Mouse (Mus musculus) MEL (cell line): ENCODE results near the gene Drosha. TPM values are rescaled to one million over a fixed set of nuclear protein-coding genes. Genes with fewer than 3 reads are reported as not detected.

Experiments
- DNase-seq: peaks from one replicate; pipeline ENCODE4 v3.0.0; 2011; ENCODE audit warnings: low read depth, low spot score
- H3K27ac ChIP-seq: 2 replicates; pipeline ENCODE4 v1.5.1; 2012; ENCODE audit warnings: low read depth, mild to moderate bottlenecking, control low read depth, low read length, moderate library complexity; ENCODE audit not compliant: control insufficient read depth
- H3K27me3 ChIP-seq, 2 experiments: fragments of 150-350 bp in 1 of 2; sonication (generic) in 1 of 2; 2 replicates each; pipeline ENCODE4 v1.6.1; 2012; ENCODE audit warnings: low read length in 2 of 2, mild to moderate bottlenecking in 2 of 2, improper control_type of control experiment in 1 of 2, moderate library complexity in 1 of 2; ENCODE audit not compliant: insufficient read depth in 2 of 2, control insufficient read depth in 1 of 2
- H3K36me3 ChIP-seq, 2 experiments: 2 replicates each; pipeline ENCODE4 v1.6.1; 2012 to 2014; ENCODE audit warnings: low read length in 2 of 2, improper control_type of control experiment in 1 of 2, inconsistent platforms in 1 of 2, mild to moderate bottlenecking in 1 of 2; ENCODE audit not compliant: insufficient read depth in 2 of 2, control insufficient read depth in 1 of 2
- H3K4me1 ChIP-seq, 2 experiments: fragments of 150-350 bp in 1 of 2; sonication (generic) in 1 of 2; 2 replicates each; pipeline ENCODE4 v1.6.1; 2012; ENCODE audit warnings: low read length in 2 of 2, improper control_type of control experiment in 1 of 2, mild to moderate bottlenecking in 1 of 2; ENCODE audit not compliant: insufficient read depth in 2 of 2, control insufficient read depth in 1 of 2
- H3K4me3 ChIP-seq, 2 experiments: fragments of 150-350 bp in 1 of 2; sonication (generic) in 1 of 2; 2 replicates each; pipeline ENCODE4 v1.5.1; 2012; ENCODE audit warnings: low read depth in 2 of 2, low read length in 2 of 2, mild to moderate bottlenecking in 2 of 2, moderate library complexity in 2 of 2, control low read depth in 1 of 2, improper control_type of control experiment in 1 of 2; ENCODE audit not compliant: control insufficient read depth in 1 of 2, insufficient read depth in 1 of 2
- H3K79me2 ChIP-seq: 2 replicates; pipeline ENCODE4 v1.6.1; 2012; ENCODE audit warnings: mild to moderate bottlenecking, low read length, moderate library complexity; ENCODE audit not compliant: control insufficient read depth, poor library complexity, insufficient read depth
- H3K9ac ChIP-seq: 2 replicates; pipeline ENCODE4 v1.6.1; 2012; ENCODE audit warnings: low read depth, mild to moderate bottlenecking, control low read depth, low read length, moderate library complexity; ENCODE audit not compliant: control insufficient read depth, poor library complexity, severe bottlenecking
- H3K9me3 ChIP-seq: fragments of 150-350 bp; sonication (generic); replicated peaks from 2 replicates; pipeline ENCODE4 v1.6.1; 2012; ENCODE audit warnings: mild to moderate bottlenecking, low read length, improper control_type of control experiment, moderate library complexity; ENCODE audit not compliant: insufficient read depth
- BHLHE40 ChIP-seq: IDR thresholded peaks from 2 replicates; pipeline ENCODE4 v1.6.1; 2012; ENCODE audit warnings: low read depth, mild to moderate bottlenecking, inconsistent platforms, low read length, improper control_type of control experiment, borderline replicate concordance
- CHD1 ChIP-seq: IDR thresholded peaks from 2 replicates; pipeline ENCODE4 v1.6.1; 2012; ENCODE audit warnings: low read depth, mild to moderate bottlenecking, inconsistent platforms, low read length, improper control_type of control experiment
- E2F4 ChIP-seq: IDR thresholded peaks from 2 replicates; pipeline ENCODE4 v1.6.1; 2011; ENCODE audit warnings: low read depth, low read length, improper control_type of control experiment, borderline replicate concordance
- ETS1 ChIP-seq: IDR thresholded peaks from 2 replicates; pipeline ENCODE4 v1.6.1; 2012; ENCODE audit warnings: low read depth, mild to moderate bottlenecking, inconsistent platforms, low read length, improper control_type of control experiment, moderate library complexity
- GATA1 ChIP-seq: IDR thresholded peaks from 2 replicates; pipeline ENCODE4 v1.6.1; 2011; ENCODE audit warnings: low read depth, low read length, improper control_type of control experiment
- HCFC1 ChIP-seq: IDR thresholded peaks from 2 replicates; pipeline ENCODE4 v1.6.1; 2012; ENCODE audit warnings: low read depth, mild to moderate bottlenecking, inconsistent platforms, low read length, improper control_type of control experiment, moderate library complexity
- MAFK ChIP-seq: IDR thresholded peaks from 2 replicates; pipeline ENCODE4 v1.6.1; 2011; ENCODE audit warnings: low read depth, mild to moderate bottlenecking, low read length, improper control_type of control experiment, borderline replicate concordance
- MAX ChIP-seq: IDR thresholded peaks from 2 replicates; pipeline ENCODE4 v1.6.1; 2011; ENCODE audit warnings: low read length, improper control_type of control experiment
- MEF2A ChIP-seq: IDR thresholded peaks from 2 replicates; pipeline ENCODE4 v1.6.1; 2014; ENCODE audit warnings: low read depth, mild to moderate bottlenecking, inconsistent platforms, low read length, improper control_type of control experiment; ENCODE audit not compliant: poor library complexity, insufficient replicate concordance, severe bottlenecking; ENCODE audit errors: extremely low read depth
- MYB ChIP-seq: IDR thresholded peaks from 2 replicates; pipeline ENCODE4 v1.6.1; 2011; ENCODE audit warnings: mild to moderate bottlenecking, low read depth, low read length, improper control_type of control experiment
- NELFE ChIP-seq: IDR thresholded peaks from 2 replicates; pipeline ENCODE4 v1.6.1; 2011; ENCODE audit warnings: low read depth, low read length, improper control_type of control experiment
- NRF1 ChIP-seq: IDR thresholded peaks from 2 replicates; pipeline ENCODE4 v1.6.1; 2014; ENCODE audit warnings: low read depth, mild to moderate bottlenecking, inconsistent platforms, low read length, improper control_type of control experiment, moderate library complexity; ENCODE audit not compliant: poor library complexity, insufficient read depth, severe bottlenecking
- POLR2A ChIP-seq, 2 experiments: IDR thresholded peaks; 2 replicates each; pipeline ENCODE4 v1.6.1; 2011 to 2012; ENCODE audit warnings: low read length in 2 of 2, mild to moderate bottlenecking in 2 of 2, control low read depth in 1 of 2, improper control_type of control experiment in 1 of 2, low read depth in 1 of 2, moderate library complexity in 1 of 2; ENCODE audit not compliant: control insufficient read depth in 1 of 2, insufficient read depth in 1 of 2, poor library complexity in 1 of 2
- RAD21 ChIP-seq: IDR thresholded peaks from 2 replicates; pipeline ENCODE4 v1.6.1; 2011; ENCODE audit warnings: mild to moderate bottlenecking, low read depth, low read length, improper control_type of control experiment
- RCOR1 ChIP-seq: IDR thresholded peaks from 2 replicates; pipeline ENCODE4 v1.6.1; 2012; ENCODE audit warnings: low read depth, mild to moderate bottlenecking, inconsistent platforms, low read length, improper control_type of control experiment
- SIN3A ChIP-seq: IDR thresholded peaks from 2 replicates; pipeline ENCODE4 v1.6.1; 2012; ENCODE audit warnings: low read length, improper control_type of control experiment, inconsistent platforms
- SMC3 ChIP-seq: IDR thresholded peaks from 2 replicates; pipeline ENCODE4 v1.6.1; 2011; ENCODE audit warnings: low read depth, low read length, improper control_type of control experiment
- TBP ChIP-seq: IDR thresholded peaks from 2 replicates; pipeline ENCODE4 v1.8.0; 2011; ENCODE audit warnings: low read depth, low read length, improper control_type of control experiment
- USF1 ChIP-seq: IDR thresholded peaks from 2 replicates; pipeline ENCODE4 v1.6.1; 2014; ENCODE audit warnings: low read depth, mild to moderate bottlenecking, inconsistent platforms, low read length, improper control_type of control experiment, moderate library complexity
- USF2 ChIP-seq, 2 experiments: IDR thresholded peaks; 2 replicates each; pipeline ENCODE4 v1.6.1; 2011 to 2012; ENCODE audit warnings: improper control_type of control experiment in 2 of 2, low read length in 2 of 2, borderline replicate concordance in 1 of 2, inconsistent platforms in 1 of 2, low read depth in 1 of 2, mild to moderate bottlenecking in 1 of 2; ENCODE audit not compliant: insufficient read depth in 1 of 2
- ZC3H11A ChIP-seq: IDR thresholded peaks from 2 replicates; pipeline ENCODE4 v1.6.1; 2012; ENCODE audit warnings: low read depth, mild to moderate bottlenecking, inconsistent platforms, low read length, improper control_type of control experiment
- ZNF384 ChIP-seq: IDR thresholded peaks from 2 replicates; pipeline ENCODE4 v1.6.1; 2012; ENCODE audit warnings: low read depth, mild to moderate bottlenecking, inconsistent platforms, low read length, improper control_type of control experiment
- polyA plus RNA-seq, 2 experiments: library from polyadenylated mRNA; stranded (reverse) in 1 of 2; unstranded in 1 of 2; fragments of >175 nt in 1 of 2; fragments of >200 nt in 1 of 2; gene quantifications; 2 replicates each; pipeline versions ENCODE4 v1.2.1 to v1.2.4; 2012; ENCODE audit warnings: low replicate concordance in 2 of 2, low read depth in 1 of 2; ENCODE audit not compliant: insufficient read length in 2 of 2, insufficient read depth in 1 of 2, missing spikeins in 1 of 2
- total RNA-seq: library from RNA; depleted of rRNA; stranded (reverse); fragments of 300-350 nt; gene quantifications from 2 replicates; pipeline ENCODE4 v1.2.3, GENCODE M21; 2012

The Drosha gene
- total and polyA plus RNA-seq, 3 experiments = 43.3 to 482 (median 96.9) TPM

- Histone ChIP-seq H3K9ac (no peak overlapping the region), H3K36me3 (peaks cover 0 to 14% of the 10 kb centered on the region in 2 experiments; a peak in 2 of 4 replicates), H3K79me2 (no peaks in the 10 kb centered on the region), H3K4me3 (no peak overlapping the region), H3K27me3 (no peaks in the 10 kb centered on the region), H3K27ac (no peak overlapping the region), H3K4me1 (no peaks in the 10 kb centered on the region), H3K9me3 (no peaks in the 10 kb centered on the region)
- TF ChIP-seq HCFC1 (no peak), TBP (no peak), RAD21 (no peak), BHLHE40 (no peak), CHD1 (no peak), ZC3H11A (no peak), POLR2A (IDR thresholded peaks at IDR 0.05; ENCODE audit: control insufficient read depth in 1 of 2, insufficient read depth in 1 of 2, low read depth in 1 of 2, low read length in 2 of 2, poor library complexity in 1 of 2) (no peak), ETS1 (no peak), MYB (no peak), E2F4 (no peak)
- no peak for DNase-seq
Measured at GRCm38 (mm10) chr15:12887206-12887605, 62.6 kb downstream of the Drosha start.

- Histone ChIP-seq H3K4me1 (no peaks in the 10 kb centered on the region), H3K79me2 (no peaks in the 10 kb centered on the region), H3K9me3 (no peaks in the 10 kb centered on the region), H3K4me3 (no peak overlapping the region), H3K36me3 (peaks cover 0 to 13% of the 10 kb centered on the region in 2 experiments; a peak in 2 of 4 replicates), H3K27me3 (no peaks in the 10 kb centered on the region), H3K27ac (no peak overlapping the region), H3K9ac (no peak overlapping the region)
- TF ChIP-seq MAX (no peak), SMC3 (no peak), USF1 (peak; percentile 73), NRF1 (no peak), RCOR1 (no peak), SIN3A (no peak), ZNF384 (no peak), MAFK (no peak), USF2 (IDR thresholded peaks at IDR 0.05; ENCODE audit: borderline replicate concordance in 1 of 2, insufficient read depth in 1 of 2, low read depth in 1 of 2, low read length in 2 of 2) (0 out of 4 replicates have a peak, but pooled peaks of 1 of the 2 experiments have one; percentile 14), MEF2A (no peak), GATA1 (no peak), NELFE (no peak)
- DNase-seq = no peak
Measured at GRCm38 (mm10) chr15:12888312-12888711, 63.7 kb downstream of the Drosha start.
